Mouse (Mus musculus) cerebellum, postnatal 36 days (tissue): ENCODE measurements around the gene Usp31.

Experiments
- DNase-seq, 2 experiments: peaks; one replicate each; pipeline ENCODE4 v3.0.0; 2021 to 2022; ENCODE audit warnings: mixed read lengths in 2 of 2

Usp31 gene

GRCm38 (mm10) chr7:121707073-121707667 is at the start of gene Usp31:
Gene Usp31, minus strand, starts transcription at chr7:121707253.
- DNase-seq: peak; percentile 94 to 95

DNA sequence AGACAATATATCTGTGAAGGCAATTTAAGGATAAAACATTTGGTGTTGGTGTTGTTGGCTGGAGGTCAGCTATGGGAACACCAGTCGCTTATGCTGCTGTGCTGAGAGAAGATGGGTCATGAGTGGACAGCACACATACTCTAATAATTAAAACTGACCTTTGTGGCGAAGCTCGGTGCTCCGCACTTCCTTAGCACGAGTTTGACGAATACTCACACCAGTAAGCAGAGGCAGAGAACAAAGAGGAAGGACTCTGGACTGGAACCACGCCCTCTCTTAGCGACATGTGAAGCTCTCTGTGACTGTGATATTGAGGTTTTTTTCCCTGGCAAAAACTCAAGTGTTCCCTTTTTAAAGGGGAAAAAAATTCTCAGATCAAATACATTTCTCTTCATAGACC is 47.7 kb upstream of the Usp31 start:
- DNase-seq: no peak

GRCm38 (mm10) chr7:121750244-121750643 is 43.2 kb upstream of the Usp31 start:
- DNase-seq: no peak

DNA sequence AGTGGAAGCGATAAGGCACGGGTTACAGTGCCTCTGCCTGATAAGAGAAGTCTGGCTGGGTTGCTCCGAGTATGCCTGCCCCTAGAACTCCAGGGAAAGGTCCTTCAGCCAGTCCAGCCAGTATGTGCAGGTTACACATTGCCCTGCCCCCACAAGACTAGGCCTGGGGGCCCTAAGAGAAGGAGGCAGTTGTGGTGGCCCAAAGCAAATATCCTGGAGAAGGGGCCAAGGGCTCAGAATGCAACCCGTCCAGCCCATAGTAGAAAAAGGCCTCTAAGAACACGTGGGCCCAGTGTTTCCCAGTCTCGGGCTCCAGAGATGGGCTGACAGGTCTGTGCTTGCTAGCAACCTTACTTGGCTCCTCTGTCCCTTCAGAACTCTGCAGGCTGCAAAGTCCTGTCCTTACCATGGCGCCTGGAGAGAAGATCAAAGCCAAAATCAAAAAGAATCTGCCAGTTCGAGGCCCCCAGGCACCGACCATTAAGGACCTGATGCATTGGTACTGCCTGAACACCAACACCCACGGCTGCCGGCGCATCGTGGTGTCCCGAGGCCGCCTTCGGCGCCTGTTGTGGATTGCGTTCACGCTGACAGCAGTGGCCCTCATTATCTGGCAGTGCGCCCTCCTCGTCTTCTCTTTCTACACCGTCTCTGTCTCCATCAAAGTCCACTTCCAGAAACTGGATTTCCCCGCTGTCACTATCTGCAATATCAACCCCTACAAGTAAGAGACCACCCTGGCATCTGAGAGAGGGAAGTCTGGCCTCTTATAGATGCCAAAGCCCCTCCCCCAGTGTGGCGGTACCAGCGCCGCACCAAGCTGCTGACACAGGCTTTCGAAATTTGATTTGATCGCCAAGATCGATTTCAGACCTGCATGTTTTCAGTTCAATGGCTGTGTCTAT is 30.7 kb upstream of the Usp31 start:
- DNase-seq: peak; percentile 6 to 22

DNA sequence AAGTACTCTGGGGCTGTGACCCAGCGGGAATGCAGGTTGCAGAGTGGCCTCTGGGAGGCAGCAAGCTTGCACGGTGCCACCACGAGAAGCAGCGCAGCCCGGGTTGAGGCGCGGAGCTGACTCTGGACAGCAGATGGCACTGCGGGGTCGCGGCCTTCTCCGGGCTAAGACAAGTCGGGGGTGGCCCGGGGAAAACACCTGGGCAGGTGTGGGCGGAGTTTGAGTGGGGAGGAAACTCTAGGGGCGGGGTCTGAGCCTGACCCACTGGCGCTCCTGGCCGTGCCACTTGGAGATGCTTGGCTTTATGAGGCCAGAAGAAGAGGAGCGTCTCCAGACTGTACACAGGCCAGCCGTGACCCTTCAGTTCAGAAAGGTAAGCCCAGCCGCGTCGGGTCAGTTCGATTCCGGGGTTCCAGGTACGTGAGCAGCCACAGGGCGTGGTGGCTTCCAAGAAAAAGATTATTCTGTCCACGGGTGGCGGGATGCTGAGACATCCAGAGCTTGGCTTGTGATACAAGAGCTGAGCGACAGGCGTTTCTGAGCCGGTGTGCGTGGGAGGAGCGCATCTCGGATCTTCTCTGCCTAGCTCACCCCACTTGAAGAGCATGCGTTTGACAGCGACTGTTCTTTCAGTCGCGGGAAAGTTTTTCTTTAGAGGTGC is 27.2 kb upstream of the Usp31 start, which contains the start of gene Scnn1g:
Gene Scnn1g, plus strand, starts transcription at position 309 of the 661 bp plus-strand sequence.
- DNase-seq: peak; percentile 94 to 95

DNA sequence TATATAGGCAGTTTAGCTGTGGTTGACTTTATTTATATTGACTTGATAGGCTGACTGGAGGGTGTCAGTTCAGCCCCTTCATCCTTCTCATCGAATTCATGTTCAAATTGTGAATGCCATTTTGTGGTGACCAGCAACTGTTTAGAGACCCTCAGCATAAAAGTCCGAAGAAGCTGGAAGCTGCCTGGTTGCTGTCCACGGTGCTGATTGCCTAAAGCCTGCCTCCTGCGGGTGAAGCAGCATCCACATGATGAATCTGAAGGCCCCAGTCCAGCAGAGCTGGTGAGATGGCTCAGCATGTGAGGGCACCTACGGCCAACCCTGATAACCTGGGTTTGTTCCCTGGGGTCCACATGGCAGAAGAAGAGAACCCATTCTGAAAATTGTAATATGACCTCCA is 23.2 kb upstream of the Usp31 start:
- DNase-seq: no peak

- no peak for DNase-seq
Observed at GRCm38 (mm10) chr7:121717031-121717430, 10.0 kb upstream of the Usp31 start.

- DNase-seq: no peak
Observed at GRCm38 (mm10) chr7:121711171-121711570, 4.1 kb upstream of the Usp31 start.

GRCm38 (mm10) chr7:121706411-121707072 is 511 bp downstream of the Usp31 start:
- DNase-seq: peak; percentile 56 to 71

DNA sequence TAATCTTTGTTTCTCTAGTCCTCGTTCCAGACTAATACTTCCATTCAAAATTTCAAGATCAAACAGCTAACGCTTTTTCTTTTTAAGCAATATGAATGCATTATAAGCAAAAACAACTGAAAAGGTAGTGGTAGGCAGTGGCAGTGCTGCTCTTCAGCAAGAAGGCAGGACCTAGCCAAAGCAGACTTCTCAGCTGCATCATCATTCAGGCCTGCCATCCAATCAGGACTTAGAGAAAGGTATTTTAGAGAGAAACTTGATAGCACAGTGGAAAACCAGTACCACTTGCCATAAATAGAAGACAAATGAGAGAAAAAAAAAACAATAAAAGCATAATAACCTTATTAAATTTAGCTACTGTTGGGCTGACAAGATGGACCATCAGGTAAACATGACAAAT is 2.0 kb downstream of the Usp31 start:
- no peak for DNase-seq

DNA sequence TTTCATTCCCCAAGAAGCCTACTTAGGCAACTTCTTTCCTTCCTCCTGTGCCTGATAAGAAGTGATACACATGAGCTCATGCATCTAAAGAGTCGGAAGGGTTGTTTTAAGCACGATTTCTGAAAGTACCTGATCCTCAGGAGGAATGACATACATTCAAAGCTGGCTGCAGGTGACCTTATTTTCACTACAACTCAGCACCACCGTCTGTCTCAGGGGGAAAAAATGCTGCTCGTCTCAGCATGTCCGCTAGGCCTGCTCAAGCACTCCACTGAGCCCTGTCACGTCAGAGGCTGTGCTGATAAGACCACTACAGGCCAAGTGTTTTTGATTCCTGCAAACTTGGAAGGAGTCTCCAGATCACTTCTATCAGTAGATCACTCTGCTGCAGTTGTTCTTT is 5.1 kb downstream of the Usp31 start:
- peak in 1 of 2 experiments; percentile 7 for DNase-seq

DNA sequence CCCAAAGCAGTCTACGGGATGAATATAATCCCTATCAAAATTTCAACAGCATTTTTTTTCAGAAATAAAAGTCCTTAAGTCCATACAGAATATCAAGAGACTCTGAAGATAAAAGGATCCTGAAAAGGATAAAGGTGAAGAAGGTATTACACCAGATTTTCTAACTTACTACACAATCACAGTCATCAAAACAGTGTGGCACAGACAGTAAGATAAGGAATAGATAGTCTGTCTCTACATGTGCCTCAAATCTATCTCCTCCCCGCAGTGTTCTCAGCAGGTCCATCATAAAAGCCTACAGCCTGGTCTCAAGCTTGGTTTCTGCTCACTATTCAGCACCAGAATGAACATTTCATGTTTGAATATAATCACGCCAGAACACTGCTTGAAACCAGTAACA is 6.6 kb downstream of the Usp31 start:
- DNase-seq: no peak

GRCm38 (mm10) chr7:121699218-121699617 is 7.8 kb downstream of the Usp31 start:
- no peak for DNase-seq

DNA sequence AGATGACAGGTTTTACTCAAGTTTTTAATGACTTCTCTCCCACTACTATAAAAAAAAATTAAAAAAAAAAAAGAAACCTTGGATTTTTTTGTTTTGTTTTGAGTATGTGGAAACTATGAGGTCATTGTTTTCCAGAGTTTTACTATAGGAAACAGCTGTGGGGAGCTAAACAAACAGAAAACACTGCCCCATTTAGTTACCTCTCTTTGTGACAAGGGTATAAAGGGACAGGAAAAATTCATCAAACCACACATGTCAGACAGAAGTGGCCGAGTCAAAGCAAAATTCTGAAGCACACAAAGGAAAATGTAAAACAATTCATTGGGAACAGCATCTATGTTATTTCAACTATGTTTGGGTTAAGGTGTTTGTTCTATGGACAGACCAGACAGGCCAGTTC is 9.5 kb downstream of the Usp31 start:
- no peak for DNase-seq

GRCm38 (mm10) chr7:121697170-121697569 is 9.9 kb downstream of the Usp31 start:
- no peak for DNase-seq

DNA sequence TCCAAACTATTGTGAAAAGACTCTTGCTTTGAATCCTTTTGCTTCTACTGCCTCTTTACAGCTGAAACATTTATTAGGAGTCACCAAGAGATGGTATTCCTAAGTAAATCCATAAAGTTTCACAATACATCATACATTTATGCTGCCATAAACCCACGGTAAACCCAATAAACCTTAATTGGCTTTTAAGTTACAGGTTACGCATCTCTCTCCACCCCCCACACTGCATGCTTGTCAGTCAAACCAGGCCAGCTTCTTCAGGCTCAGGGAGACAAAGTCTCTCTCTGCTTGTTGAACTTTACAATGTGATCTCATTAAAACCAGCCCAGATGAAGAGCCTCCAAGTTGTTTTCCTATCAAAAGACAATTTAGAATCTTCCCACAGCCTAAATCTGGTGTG is 15.2 kb downstream of the Usp31 start:
- no peak for DNase-seq

DNA sequence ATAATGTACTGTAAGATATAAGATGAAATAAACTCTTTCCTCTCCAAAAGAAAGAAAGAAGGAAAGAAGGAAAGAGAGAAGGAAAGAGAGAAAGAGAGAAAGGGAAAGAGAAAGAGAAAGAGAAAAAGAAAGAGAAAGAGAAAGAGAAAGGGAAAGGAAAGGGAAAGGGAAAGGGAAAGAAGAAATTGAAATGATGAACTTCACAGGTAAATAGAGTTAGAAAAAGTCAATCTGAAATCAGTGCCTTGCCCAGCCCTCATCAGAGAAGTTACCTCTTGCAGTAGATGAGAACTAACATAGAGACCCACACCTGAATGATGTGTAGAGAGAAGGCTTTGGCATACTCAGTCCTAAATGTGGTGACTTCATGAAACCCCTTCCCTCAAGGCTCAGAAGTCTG is 17.7 kb downstream of the Usp31 start:
- no peak for DNase-seq

DNA sequence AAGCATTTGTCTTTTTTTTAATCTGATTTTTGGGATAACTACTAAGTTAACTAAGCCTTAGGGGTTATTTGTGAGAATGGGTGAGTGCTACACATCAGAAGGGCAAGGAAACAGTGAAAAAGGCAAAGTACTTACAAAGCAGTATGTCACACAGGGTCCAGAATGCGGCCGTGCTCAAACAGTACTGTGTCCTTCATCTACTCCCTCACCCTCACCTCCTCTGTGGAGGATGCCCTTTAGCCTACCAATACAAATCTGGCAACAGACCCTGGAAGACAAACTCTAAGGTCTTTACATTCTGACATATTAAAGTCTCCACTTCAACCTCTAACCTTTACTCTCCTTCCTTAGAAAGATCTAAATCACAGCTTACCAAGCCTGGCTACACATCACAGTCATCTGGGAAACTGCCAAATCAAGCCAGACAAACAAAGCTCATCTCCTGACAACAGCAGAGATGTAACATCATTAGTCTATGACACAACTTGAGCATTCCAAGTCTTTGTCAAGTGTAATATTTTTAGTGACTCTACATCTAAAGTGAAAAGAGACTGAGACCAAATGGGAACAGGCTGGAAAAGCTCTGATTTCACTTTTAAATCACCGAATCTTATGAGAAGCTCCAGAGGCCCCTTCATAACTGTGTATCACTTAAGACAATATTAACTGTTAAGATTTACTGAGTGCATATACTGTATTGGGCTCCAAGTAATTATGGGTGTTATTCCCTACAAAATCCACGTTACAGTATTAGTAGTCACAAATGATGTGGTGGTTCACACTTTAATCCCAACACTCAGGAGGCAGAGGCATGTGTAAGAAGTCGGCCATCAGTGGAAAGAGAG is 21.7 kb downstream of the Usp31 start:
- no peak for DNase-seq

DNA sequence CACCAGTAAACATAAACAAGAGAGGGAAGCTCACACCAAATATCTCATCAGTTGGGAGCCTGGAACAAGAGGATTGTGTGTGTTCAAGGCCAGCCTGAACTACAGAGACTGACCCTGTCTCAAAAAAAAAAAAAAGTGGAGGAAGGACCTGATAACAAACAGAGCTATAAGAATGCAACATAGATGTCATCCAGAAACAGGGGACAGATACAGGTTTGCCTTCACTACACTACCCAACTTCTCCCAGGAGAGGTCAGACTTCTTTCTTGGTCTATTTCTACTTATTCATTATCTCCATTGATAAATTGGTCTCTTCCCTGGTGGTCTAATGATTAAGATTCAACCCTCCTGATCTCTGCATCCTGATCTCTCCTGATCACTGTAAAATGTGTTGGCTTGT is 25.9 kb downstream of the Usp31 start:
- DNase-seq: no peak

DNA sequence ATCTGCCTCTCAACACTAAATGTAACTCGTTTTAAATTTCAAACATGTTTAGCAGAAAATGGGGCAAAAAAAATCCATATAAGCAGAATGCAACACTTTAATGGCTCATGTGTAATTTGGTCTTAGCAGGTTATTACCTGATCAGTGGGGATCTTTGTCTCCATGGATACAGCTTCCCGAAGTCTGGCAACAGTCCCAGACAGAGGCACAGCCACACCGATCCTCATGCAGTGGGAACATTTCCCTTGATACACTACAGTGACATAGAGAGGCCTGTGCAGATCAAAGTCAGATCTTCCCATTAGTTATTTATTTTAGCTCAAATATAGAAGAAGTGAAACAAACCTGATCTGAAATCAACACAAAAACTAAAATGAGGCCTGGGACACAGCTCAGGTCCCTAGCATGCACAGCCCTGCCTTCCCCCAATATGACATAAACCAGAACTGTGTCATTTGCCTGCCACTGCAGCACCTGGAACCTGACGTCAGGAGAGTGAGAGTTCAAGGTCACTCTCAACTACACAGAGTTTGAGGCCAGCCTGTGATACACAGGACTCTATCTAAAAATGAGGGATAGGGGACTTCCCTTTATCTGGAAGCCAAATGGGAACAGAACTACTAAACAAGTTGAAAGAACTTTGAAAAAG is 29.8 kb downstream of the Usp31 start:
- DNase-seq: peak in 1 of 2 experiments; percentile 36

DNA sequence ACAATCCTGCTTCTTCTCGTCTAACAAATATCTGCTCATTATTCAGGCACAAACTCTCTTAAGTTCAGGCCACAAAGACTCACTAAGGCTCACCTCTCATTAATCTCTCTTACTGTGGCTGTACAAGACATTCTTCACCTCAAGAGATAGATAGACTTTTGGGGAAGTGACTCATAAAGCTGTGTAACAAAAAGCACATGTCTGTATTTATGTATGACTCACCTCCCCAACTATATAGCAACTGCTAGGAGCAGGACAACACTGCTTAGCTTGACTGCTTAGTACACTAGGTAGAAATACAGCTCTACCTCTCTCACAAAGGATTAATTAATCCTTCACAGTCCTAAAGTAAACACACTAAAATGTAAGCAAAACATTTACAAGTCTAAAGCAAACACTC is 46.3 kb downstream of the Usp31 start:
- DNase-seq: no peak

DNA sequence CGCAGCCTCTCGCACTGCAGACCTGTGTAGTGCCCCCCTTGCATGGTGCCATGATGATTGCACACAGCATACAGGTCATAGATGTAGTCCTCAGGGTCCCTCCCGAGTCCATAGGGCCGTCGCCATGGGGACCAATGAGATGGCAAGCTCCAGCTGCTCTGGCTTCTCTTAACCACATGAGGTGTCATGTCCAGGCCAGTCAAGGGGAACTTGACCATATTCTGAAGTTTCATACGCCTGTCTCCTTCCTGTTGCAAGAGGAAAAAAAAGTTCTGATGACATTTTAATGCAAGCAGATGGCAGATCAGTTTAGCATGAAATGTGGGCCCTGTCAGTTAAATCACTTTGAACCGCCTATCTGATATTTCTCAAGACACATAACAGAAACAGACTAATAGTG is 48.2 kb downstream of the Usp31 start:
- no peak for DNase-seq
